Comparison of ENCODE assay signal across 10 mouse cellular contexts in the genomic region with DNA sequence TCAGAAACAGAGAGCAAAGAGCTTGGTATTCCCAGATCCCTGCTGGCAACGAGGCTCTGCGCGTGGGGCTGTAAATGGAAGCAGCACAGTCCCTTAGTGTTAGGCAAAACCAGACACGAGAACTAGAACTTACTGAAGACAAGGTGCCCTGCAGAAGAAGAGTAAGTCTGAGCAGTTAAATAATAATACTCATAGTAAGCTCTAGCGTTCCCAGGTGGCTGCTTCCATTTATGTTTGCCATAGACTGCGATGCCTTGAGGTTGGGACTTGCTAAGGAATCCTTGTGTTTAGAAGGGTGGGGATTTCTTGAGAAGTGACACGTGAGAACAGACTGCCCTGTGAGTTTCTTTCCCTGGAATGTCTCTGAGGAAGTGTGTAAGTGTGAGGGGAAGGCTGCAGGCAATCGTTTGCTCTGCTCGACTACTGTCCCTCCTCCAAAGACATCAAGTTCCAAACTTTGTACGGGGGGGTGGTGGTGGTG. TPM values are rescaled to one million over a fixed set of nuclear protein-coding genes. Genes with fewer than 3 reads are reported as not detected.
DNase-seq lines count a peak whose midpoint lies in the region; ATAC-seq and TF ChIP-seq lines count a peak whose summit lies in the region.
"Had no signal": no experiment of that assay in that cellular context is flagged by ENCODE, and none has a peak within 500 bp of the region (broad histone marks: within the 10 kb centered on the region; RNA-seq: fewer than 3 reads in every experiment).

No protein-coding gene starts in this region.

- peak overlapping the region; percentile 51 for H3K4me3 ChIP-seq in C2C12 (ENCODE audit: insufficient read depth, poor library complexity, severe bottlenecking)
- peak overlapping the region; percentile 30; the same call in 1 of the 2 replicates for H3K4me3 ChIP-seq in hindbrain, postnatal 0 days (ENCODE audit: low read length)
- H3K4me3 ChIP-seq in liver, embryonic 16.5 days (ENCODE audit: low read depth, low read length), result peak overlapping the region; percentile 20; the same call in 1 of the 2 replicates

- no peak overlapping the region for H3K27ac ChIP-seq in hindbrain, postnatal 0 days
- H3K27ac ChIP-seq in liver, embryonic 16.5 days (ENCODE audit: low read length), result no peak overlapping the region

- peaks cover 55% of the 10 kb centered on the region for H3K79me3 ChIP-seq in C2C12 (ENCODE audit: low read depth)

- H3K9me3 ChIP-seq in hindbrain, postnatal 0 days (ENCODE audit: low read length), result no peaks in the 10 kb centered on the region
- H3K9me3 ChIP-seq in liver, embryonic 16.5 days (replicated peaks; ENCODE audit: control insufficient read depth, low read length), result no peaks in the 10 kb centered on the region

- peaks cover 7% of the 10 kb centered on the region for H3K36me3 ChIP-seq in C2C12 (ENCODE audit: control insufficient read depth, insufficient read depth)
- no peaks in the 10 kb centered on the region for H3K36me3 ChIP-seq in hindbrain, postnatal 0 days (ENCODE audit: insufficient read depth, low read length)
- no peaks in the 10 kb centered on the region for H3K36me3 ChIP-seq in liver, embryonic 16.5 days (ENCODE audit: control insufficient read depth, insufficient read depth)

- H3ac ChIP-seq in C2C12 (ENCODE audit: control insufficient read depth, insufficient read length, low read depth), result peak overlapping the region; percentile 89

- H3K27me3 ChIP-seq in C2C12 (ENCODE audit: control insufficient read depth, insufficient read depth, insufficient read length), result no peaks in the 10 kb centered on the region
- no peaks in the 10 kb centered on the region for H3K27me3 ChIP-seq in hindbrain, postnatal 0 days (ENCODE audit: insufficient read depth, low read length)
- no peaks in the 10 kb centered on the region for H3K27me3 ChIP-seq in liver, embryonic 16.5 days (ENCODE audit: control insufficient read depth, insufficient read depth, low read depth, low read length)

- TF ChIP-seq CTCF in C2C12 (IDR thresholded peaks at IDR 0.05; ENCODE audit: control insufficient read depth, insufficient read depth, insufficient read length), result no peak
- no peak for TF ChIP-seq CTCF in hindbrain, postnatal 0 days (IDR thresholded peaks at IDR 0.05; ENCODE audit: low read depth)

- peak overlapping the region; percentile 54 for H3K4me2 ChIP-seq in hindbrain, postnatal 0 days (ENCODE audit: low read depth, low read length)
- H3K4me2 ChIP-seq in liver, embryonic 16.5 days (ENCODE audit: low read depth, low read length), result no peak overlapping the region

- ATAC-seq in hindbrain, postnatal 0 days, result no peak
- no peak for ATAC-seq in liver, embryonic 16.5 days (ENCODE audit: low read depth)
- ATAC-seq: CD4-positive, CD25-positive, alpha-beta regulatory T cell, adult 4 months had no signal

- WGBS in hindbrain, postnatal 0 days, result 64% methylated on average over 10 of the region's 10 CpGs
- 36% methylated on average over 10 of the region's 10 CpGs for WGBS in liver, embryonic 16.5 days (ENCODE audit: insufficient replicate concordance)

- H3K4me1 ChIP-seq in hindbrain, postnatal 0 days (ENCODE audit: insufficient read depth, low read length), result peaks cover 7% of the 10 kb centered on the region; the same call in 1 of the 2 replicates
- H3K4me1 ChIP-seq in liver, embryonic 16.5 days (ENCODE audit: control insufficient read depth, low read depth, low read length), result no peaks in the 10 kb centered on the region

- peaks cover 64% of the 10 kb centered on the region for H3K79me2 ChIP-seq in C2C12 (ENCODE audit: control insufficient read depth, insufficient read depth)

- DNase-seq in heart, adult 11 months, result peak; percentile 89
- no peak for DNase-seq in heart, adult 18-20 months
- DNase-seq in hindbrain, postnatal 0 days (ENCODE audit: low spot score), result no peak
- DNase-seq in spleen, postnatal 36 days (ENCODE audit: low spot score in 2 of 2), result no peak
- no peak for DNase-seq in urinary bladder, adult 18-20 months (ENCODE audit: low spot score in 2 of 2)
- DNase-seq in right cerebral cortex, postnatal 4 days, result no peak
- DNase-seq: thymus, adult 2 months had no signal

- H3K9ac ChIP-seq in hindbrain, postnatal 0 days (replicated peaks; ENCODE audit: low read length), result no peak overlapping the region
- H3K9ac ChIP-seq in liver, embryonic 16.5 days (ENCODE audit: low read depth, low read length), result no peak overlapping the region

TF ChIP-seq in C2C12, 6 proteins besides CTCF, POLR2A, EP300 and RAD21:
- TF ChIP-seq CEBPB (IDR thresholded peaks at IDR 0.05; ENCODE audit: low read depth) (no peak), USF1 (IDR thresholded peaks at IDR 0.05; ENCODE audit: low read depth) (no peak), MYOG (IDR thresholded peaks at IDR 0.05; ENCODE audit: control insufficient read depth, extremely low read depth, insufficient read length) (no peak), MAX (IDR thresholded peaks at IDR 0.05) (no peak), MYOD1 (IDR thresholded peaks at IDR 0.05; ENCODE audit: control insufficient read depth, insufficient read length, low read depth) (no peak), FOSL1 (IDR thresholded peaks at IDR 0.05; ENCODE audit: insufficient read depth, low read length, poor library complexity, severe bottlenecking) (no peak)
TF ChIP-seq in C2C12: peak in this region for 0.

RNA-seq across cellular contexts. Expression of a gene that starts 1.4 kb away (rescaled TPM):
- 10 to 100 TPM; 48.0 to 48.9 TPM for total RNA-seq in heart, adult 18-20 months (2021)
- polyA plus RNA-seq in C2C12 (2012; fragmentation: generic; extraction: Trizol), result 180 TPM
- 27.6 and 28.1 TPM in 2 replicates for total RNA-seq in hindbrain, postnatal 0 days (2014; rRNA removed)
- 59.0 and 67.6 TPM in 2 replicates for polyA plus RNA-seq in hindbrain, postnatal 0 days (2015; fragmentation: Nextera tagmentation; extraction: Ambion mirVana)
- 66.8 and 68.7 TPM in 2 replicates for polyA plus RNA-seq in liver, embryonic 16.5 days (2015; fragmentation: Nextera tagmentation; extraction: Ambion mirVana)
